Mouse (Mus musculus): ENCODE measurements at regions not wholly inside any gene's neighbourhood (a gene's known extent, or its start where the extent isn't known, plus 50 kb on each side); places are given as distances from the start of the nearest gene placed in this dataset.

- ATAC-seq (ENCODE audit: low read depth) = no peak
- H3K4me1 ChIP-seq (ENCODE audit: control insufficient read depth, insufficient read depth, low read length) = no peaks in the 10 kb centered on the region
- no peak overlapping the region for H3K4me2 ChIP-seq (ENCODE audit: low read depth, low read length)
- H3K9me3 ChIP-seq (ENCODE audit: control insufficient read depth, low read length) = no peaks in the 10 kb centered on the region
- no peaks in the 10 kb centered on the region for H3K27me3 ChIP-seq (ENCODE audit: control insufficient read depth, insufficient read depth, low read length)
- 86% methylated on average over 4 of the region's 4 CpGs for WGBS
- H3K4me3 ChIP-seq (ENCODE audit: low read depth, low read length) = no peak overlapping the region
- H3K9ac ChIP-seq (replicated peaks; ENCODE audit: low read depth, low read length) = no peak overlapping the region
- H3K27ac ChIP-seq (ENCODE audit: low read depth, low read length) = no peak overlapping the region
- no peaks in the 10 kb centered on the region for H3K36me3 ChIP-seq (ENCODE audit: control insufficient read depth, insufficient read depth, low read length)
Measured at GRCm38 (mm10) chr12:57918211-57918610, 293.4 kb upstream of the Sstr1 start.

GRCm38 (mm10) chr12:57922031-57922430 lies 289.5 kb upstream of the Sstr1 start:
- Histone ChIP-seq H3K4me3 (ENCODE audit: low read depth, low read length) (no peak overlapping the region), H3K27me3 (ENCODE audit: control insufficient read depth, insufficient read depth, low read length) (no peaks in the 10 kb centered on the region), H3K27ac (ENCODE audit: low read depth, low read length) (no peak overlapping the region), H3K9me3 (ENCODE audit: control insufficient read depth, low read length) (no peaks in the 10 kb centered on the region), H3K4me1 (ENCODE audit: control insufficient read depth, insufficient read depth, low read length) (no peaks in the 10 kb centered on the region), H3K36me3 (ENCODE audit: control insufficient read depth, insufficient read depth, low read length) (no peaks in the 10 kb centered on the region), H3K9ac (replicated peaks; ENCODE audit: low read depth, low read length) (no peak overlapping the region), H3K4me2 (ENCODE audit: low read depth, low read length) (no peak overlapping the region)
- no peak for ATAC-seq (ENCODE audit: low read depth)
- WGBS = 83% methylated on average over 1 of the region's 1 CpGs

- no peak for ATAC-seq (ENCODE audit: low read depth)
- H3K4me3 ChIP-seq (ENCODE audit: low read depth, low read length) = no peak overlapping the region
- H3K9ac ChIP-seq (replicated peaks; ENCODE audit: low read depth, low read length) = no peak overlapping the region
- H3K27ac ChIP-seq (ENCODE audit: low read depth, low read length) = no peak overlapping the region
- no peaks in the 10 kb centered on the region for H3K36me3 ChIP-seq (ENCODE audit: control insufficient read depth, insufficient read depth, low read length)
- H3K9me3 ChIP-seq (ENCODE audit: control insufficient read depth, low read length) = no peaks in the 10 kb centered on the region
- H3K4me2 ChIP-seq (ENCODE audit: low read depth, low read length) = no peak overlapping the region
- WGBS = 79% methylated on average over 2 of the region's 2 CpGs
- H3K4me1 ChIP-seq (ENCODE audit: control insufficient read depth, insufficient read depth, low read length) = no peaks in the 10 kb centered on the region
- H3K27me3 ChIP-seq (ENCODE audit: control insufficient read depth, insufficient read depth, low read length) = no peaks in the 10 kb centered on the region
Measured at GRCm38 (mm10) chr12:57924422-57924821, 287.1 kb upstream of the Sstr1 start.

- Histone ChIP-seq H3K4me1 (ENCODE audit: control insufficient read depth, insufficient read depth, low read length) (no peaks in the 10 kb centered on the region), H3K9ac (replicated peaks; ENCODE audit: low read depth, low read length) (no peak overlapping the region), H3K4me2 (ENCODE audit: low read depth, low read length) (no peak overlapping the region), H3K36me3 (ENCODE audit: control insufficient read depth, insufficient read depth, low read length) (no peaks in the 10 kb centered on the region), H3K9me3 (ENCODE audit: control insufficient read depth, low read length) (no peaks in the 10 kb centered on the region), H3K27me3 (ENCODE audit: control insufficient read depth, insufficient read depth, low read length) (no peaks in the 10 kb centered on the region), H3K4me3 (ENCODE audit: low read depth, low read length) (no peak overlapping the region), H3K27ac (ENCODE audit: low read depth, low read length) (no peak overlapping the region)
- WGBS = 94% methylated on average over 1 of the region's 1 CpGs
- no peak for ATAC-seq (ENCODE audit: low read depth)
Measured at GRCm38 (mm10) chr12:57926886-57927285, 284.7 kb upstream of the Sstr1 start.

GRCm38 (mm10) chr12:57928030-57928429 lies 283.5 kb upstream of the Sstr1 start:
- Histone ChIP-seq H3K4me3 (ENCODE audit: low read depth, low read length) (no peak overlapping the region), H3K9ac (replicated peaks; ENCODE audit: low read depth, low read length) (no peak overlapping the region), H3K27ac (ENCODE audit: low read depth, low read length) (no peak overlapping the region), H3K9me3 (ENCODE audit: control insufficient read depth, low read length) (no peaks in the 10 kb centered on the region), H3K27me3 (ENCODE audit: control insufficient read depth, insufficient read depth, low read length) (no peaks in the 10 kb centered on the region), H3K4me2 (ENCODE audit: low read depth, low read length) (no peak overlapping the region), H3K4me1 (ENCODE audit: control insufficient read depth, insufficient read depth, low read length) (no peaks in the 10 kb centered on the region), H3K36me3 (ENCODE audit: control insufficient read depth, insufficient read depth, low read length) (no peaks in the 10 kb centered on the region)
- no peak for ATAC-seq (ENCODE audit: low read depth)
- 91% methylated on average over 5 of the region's 5 CpGs for WGBS

GRCm38 (mm10) chr12:57931856-57932255 lies 279.7 kb upstream of the Sstr1 start:
- H3K4me3 ChIP-seq (ENCODE audit: low read depth, low read length) = no peak overlapping the region
- H3K4me1 ChIP-seq (ENCODE audit: control insufficient read depth, insufficient read depth, low read length) = no peaks in the 10 kb centered on the region
- H3K36me3 ChIP-seq (ENCODE audit: control insufficient read depth, insufficient read depth, low read length) = no peaks in the 10 kb centered on the region
- H3K9ac ChIP-seq (replicated peaks; ENCODE audit: low read depth, low read length) = no peak overlapping the region
- no peaks in the 10 kb centered on the region for H3K9me3 ChIP-seq (ENCODE audit: control insufficient read depth, low read length)
- H3K27ac ChIP-seq (ENCODE audit: low read depth, low read length) = no peak overlapping the region
- ATAC-seq (ENCODE audit: low read depth) = no peak
- H3K4me2 ChIP-seq (ENCODE audit: low read depth, low read length) = no peak overlapping the region
- H3K27me3 ChIP-seq (ENCODE audit: control insufficient read depth, insufficient read depth, low read length) = no peaks in the 10 kb centered on the region

GRCm38 (mm10) chr12:57949886-57950285 lies 261.7 kb upstream of the Sstr1 start:
- no peaks in the 10 kb centered on the region for H3K36me3 ChIP-seq (ENCODE audit: control insufficient read depth, insufficient read depth, low read length)
- no peak overlapping the region for H3K4me3 ChIP-seq (ENCODE audit: low read depth, low read length)
- ATAC-seq (ENCODE audit: low read depth) = no peak
- no peak overlapping the region for H3K9ac ChIP-seq (replicated peaks; ENCODE audit: low read depth, low read length)
- no peaks in the 10 kb centered on the region for H3K4me1 ChIP-seq (ENCODE audit: control insufficient read depth, insufficient read depth, low read length)
- WGBS = 50% methylated on average over 5 of the region's 5 CpGs
- H3K27ac ChIP-seq (ENCODE audit: low read depth, low read length) = no peak overlapping the region
- no peaks in the 10 kb centered on the region for H3K27me3 ChIP-seq (ENCODE audit: control insufficient read depth, insufficient read depth, low read length)
- no peaks in the 10 kb centered on the region for H3K9me3 ChIP-seq (ENCODE audit: control insufficient read depth, low read length)
- H3K4me2 ChIP-seq (ENCODE audit: low read depth, low read length) = no peak overlapping the region

- WGBS = 97% methylated on average over 2 of the region's 2 CpGs
Measured at GRCm38 (mm10) chr12:57958527-57958926, 253.0 kb upstream of the Sstr1 start.

GRCm38 (mm10) chr12:57960171-57960570 lies 251.4 kb upstream of the Sstr1 start:
- Histone ChIP-seq H3K4me3 (ENCODE audit: low read depth, low read length) (no peak overlapping the region), H3K27me3 (ENCODE audit: control insufficient read depth, insufficient read depth, low read length) (no peaks in the 10 kb centered on the region), H3K36me3 (ENCODE audit: control insufficient read depth, insufficient read depth, low read length) (no peaks in the 10 kb centered on the region), H3K4me2 (ENCODE audit: low read depth, low read length) (no peak overlapping the region), H3K27ac (ENCODE audit: low read depth, low read length) (no peak overlapping the region), H3K9me3 (ENCODE audit: control insufficient read depth, low read length) (no peaks in the 10 kb centered on the region), H3K9ac (replicated peaks; ENCODE audit: low read depth, low read length) (no peak overlapping the region), H3K4me1 (ENCODE audit: control insufficient read depth, insufficient read depth, low read length) (no peaks in the 10 kb centered on the region)
- no peak for ATAC-seq (ENCODE audit: low read depth)
- WGBS = 84% methylated on average over 6 of the region's 6 CpGs

More at GRCm38 (mm10) chr12:57958527-57958926, 253.0 kb upstream of the Sstr1 start:
- Histone ChIP-seq H3K9ac (replicated peaks; ENCODE audit: low read depth, low read length) (no peak overlapping the region), H3K4me3 (ENCODE audit: low read depth, low read length) (no peak overlapping the region), H3K27ac (ENCODE audit: low read depth, low read length) (no peak overlapping the region), H3K4me1 (ENCODE audit: control insufficient read depth, insufficient read depth, low read length) (no peaks in the 10 kb centered on the region), H3K27me3 (ENCODE audit: control insufficient read depth, insufficient read depth, low read length) (no peaks in the 10 kb centered on the region), H3K4me2 (ENCODE audit: low read depth, low read length) (no peak overlapping the region), H3K9me3 (ENCODE audit: control insufficient read depth, low read length) (no peaks in the 10 kb centered on the region), H3K36me3 (ENCODE audit: control insufficient read depth, insufficient read depth, low read length) (no peaks in the 10 kb centered on the region)
- no peak for ATAC-seq (ENCODE audit: low read depth)

GRCm38 (mm10) chr12:57969168-57969567 lies 242.4 kb upstream of the Sstr1 start:
- Histone ChIP-seq H3K27me3 (ENCODE audit: control insufficient read depth, insufficient read depth, low read length) (no peaks in the 10 kb centered on the region), H3K9me3 (ENCODE audit: control insufficient read depth, low read length) (no peaks in the 10 kb centered on the region), H3K4me3 (ENCODE audit: low read depth, low read length) (no peak overlapping the region), H3K36me3 (ENCODE audit: control insufficient read depth, insufficient read depth, low read length) (no peaks in the 10 kb centered on the region), H3K27ac (ENCODE audit: low read depth, low read length) (no peak overlapping the region), H3K4me1 (ENCODE audit: control insufficient read depth, insufficient read depth, low read length) (no peaks in the 10 kb centered on the region), H3K9ac (replicated peaks; ENCODE audit: low read depth, low read length) (no peak overlapping the region), H3K4me2 (ENCODE audit: low read depth, low read length) (no peak overlapping the region)
- no peak for ATAC-seq (ENCODE audit: low read depth)
- 79% methylated on average over 3 of the region's 3 CpGs for WGBS
